ENCODE assay signal across 19 mouse cellular contexts in the genomic region with DNA sequence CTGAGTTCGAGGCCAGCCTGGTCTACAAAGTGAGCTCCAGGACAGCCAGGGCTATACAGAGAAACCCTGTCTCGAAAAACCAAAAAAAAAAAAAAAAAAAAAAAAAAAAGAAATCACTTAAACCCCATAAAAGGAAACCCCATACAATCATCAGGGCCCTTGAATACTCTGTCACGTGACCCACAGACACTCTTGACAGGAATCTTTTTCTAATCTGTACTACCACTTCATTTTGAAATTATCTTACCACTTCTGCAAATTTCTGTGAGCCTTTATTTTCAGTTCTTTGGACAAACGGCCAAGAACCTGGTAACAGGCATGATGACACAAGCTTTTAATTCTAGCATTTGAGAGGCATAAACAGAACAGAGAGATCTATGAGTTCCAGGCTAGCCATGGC. TPM values are rescaled to one million over a fixed set of nuclear protein-coding genes. Genes with fewer than 3 reads are reported as not detected.
DNase-seq lines count a peak whose midpoint lies in the region; ATAC-seq lines count a peak whose summit lies in the region.
"Had no signal": no experiment of that assay in that cellular context is flagged by ENCODE, and none has a peak within 500 bp of the region (broad histone marks: within the 10 kb centered on the region; RNA-seq: fewer than 3 reads in every experiment).

No protein-coding gene starts in this region.

- DNase-seq in 416B (ENCODE audit: low read depth) (peak; percentile 28), A20 (ENCODE audit: low read depth, low spot score) (peak; percentile 49)
- DNase-seq in retina, embryonic 14.5 days (ENCODE audit: low spot score): no peak
- no peak for DNase-seq in kidney, adult 18-20 months
- DNase-seq: adrenal gland, adult 2 months; adrenal gland, postnatal 25 days; cerebellum, adult 2 months; cerebellum, postnatal 14 days; gastrocnemius, postnatal 10 days; heart, postnatal 4 days had no signal

- no peak overlapping the region for H3K4me2 ChIP-seq in forebrain, embryonic 13.5 days
- H3K4me2 ChIP-seq: embryonic facial prominence, embryonic 12.5 days; heart, embryonic 13.5 days; hindbrain, embryonic 12.5 days had no signal

- H3K9ac ChIP-seq in forebrain, embryonic 13.5 days: no peak overlapping the region
- H3K9ac ChIP-seq: embryonic facial prominence, embryonic 12.5 days; heart, embryonic 13.5 days; hindbrain, embryonic 12.5 days had no signal

- no peaks in the 10 kb centered on the region for H3K27me3 ChIP-seq in forebrain, embryonic 13.5 days
- H3K27me3 ChIP-seq: embryonic facial prominence, embryonic 12.5 days; heart, embryonic 13.5 days; hindbrain, embryonic 12.5 days had no signal

- no peaks in the 10 kb centered on the region for H3K9me3 ChIP-seq in forebrain, embryonic 13.5 days (replicated peaks)
- H3K9me3 ChIP-seq: hindbrain, embryonic 12.5 days had no signal

- 0 out of 2 replicates have a peak, but pooled peaks have one; percentile 15 for ATAC-seq in common myeloid progenitor, adult 5-6 weeks (replicated peaks; ENCODE audit: low read depth, poor library complexity, severe bottlenecking)
- peak; percentile 7; the same call in 1 of the 2 replicates for ATAC-seq in megakaryocyte progenitor cell, adult 5-6 weeks (replicated peaks; ENCODE audit: poor library complexity)
- no peak for ATAC-seq in forebrain, embryonic 13.5 days
- ATAC-seq: forebrain, embryonic 16.5 days; hindbrain, embryonic 16.5 days; inflammation-experienced regulatory T-cells, adult 6 months had no signal

- peaks cover 6% of the 10 kb centered on the region; the same call in 1 of the 2 replicates for H3K4me1 ChIP-seq in forebrain, embryonic 13.5 days
- H3K4me1 ChIP-seq: hindbrain, embryonic 12.5 days had no signal

- H3K27ac ChIP-seq in forebrain, embryonic 13.5 days: no peak overlapping the region
- H3K27ac ChIP-seq: embryonic facial prominence, embryonic 12.5 days; heart, embryonic 13.5 days; hindbrain, embryonic 12.5 days had no signal

- 94% methylated on average over 3 of the region's 4 CpGs for WGBS in forebrain, embryonic 13.5 days

- no peak overlapping the region for H3K4me3 ChIP-seq in forebrain, embryonic 13.5 days
- H3K4me3 ChIP-seq: embryonic facial prominence, embryonic 12.5 days; heart, embryonic 13.5 days; hindbrain, embryonic 12.5 days had no signal

- no peaks in the 10 kb centered on the region for H3K36me3 ChIP-seq in forebrain, embryonic 13.5 days (ENCODE audit: poor library complexity, severe bottlenecking)
- H3K36me3 ChIP-seq: embryonic facial prominence, embryonic 12.5 days; heart, embryonic 13.5 days; hindbrain, embryonic 12.5 days had no signal

RNA-seq across cellular contexts. Expression of a gene that starts 34.6 kb away (rescaled TPM):
- total RNA-seq in common myeloid progenitor, adult 5-6 weeks (2017): 124 and 143 TPM in 2 replicates
- total RNA-seq in megakaryocyte progenitor cell, adult 5-6 weeks (2015): 59.4 and 70.1 TPM in 2 replicates
- total RNA-seq in megakaryocyte progenitor cell, adult 5-6 weeks (2017): 95.7 and 107 TPM in 2 replicates
- polyA plus RNA-seq in forebrain, embryonic 13.5 days (2015; fragmentation: Nextera tagmentation; extraction: Ambion mirVana): 85.2 and 85.7 TPM in 2 replicates

RNA-seq across cellular contexts. Expression of a gene that starts 34.6 kb away (rescaled TPM):
- 92.8 and 139 TPM in 2 replicates for total RNA-seq in common myeloid progenitor, adult 5-6 weeks (2017)
- 63.5 and 73.5 TPM in 2 replicates for total RNA-seq in megakaryocyte progenitor cell, adult 5-6 weeks (2015)
- 55.4 and 65.6 TPM in 2 replicates for total RNA-seq in megakaryocyte progenitor cell, adult 5-6 weeks (2017)
- 88.4 and 99.8 TPM in 2 replicates for polyA plus RNA-seq in forebrain, embryonic 13.5 days (2015; fragmentation: Nextera tagmentation; extraction: Ambion mirVana)

Comparison
In these comparisons a context has a peak if more than half of its experiments do, and no peak if none do; other contexts are left out.
1. DNase-seq: peak in 416B (single experiment) and A20 (single experiment); none in retina, embryonic 14.5 days (single experiment) and kidney, adult 18-20 months (single experiment).